Mouse (Mus musculus) heart, adult 18-20 months (tissue): ENCODE measurements around the gene Cchcr1. TPM values are rescaled to one million over a fixed set of nuclear protein-coding genes. Genes with fewer than 3 reads are reported as not detected.
A peak's percentile ranks its signal among the peaks of the same experiment; 100 is the strongest.

Experiments
- DNase-seq, 2 experiments: peaks; one replicate each; pipeline ENCODE4 v3.0.0; 2021 to 2022; ENCODE audit warnings: mixed read lengths in 1 of 2
- total RNA-seq, 2 experiments: library from RNA; stranded (reverse); gene quantifications; 2 replicates each; pipeline ENCODE4 v1.2.3; 2021

Cchcr1 gene
- total RNA-seq, 2 experiments from 2014 or later, result 1.9 to 4.0 TPM

- DNase-seq, result no peak
Measured at GRCm38 (mm10) chr17:35514756-35515155, 2.1 kb upstream of the Cchcr1 start.

GRCm38 (mm10) chr17:35515911-35516640, 824 bp upstream of the Cchcr1 start:
- no peak for DNase-seq

GRCm38 (mm10) chr17:35517526-35517925, 626 bp downstream of the Cchcr1 start:
- DNase-seq, result peak; percentile 29 to 31

- DNase-seq, result no peak
Measured at GRCm38 (mm10) chr17:35524354-35524753, 7.5 kb downstream of the Cchcr1 start.

DNA sequence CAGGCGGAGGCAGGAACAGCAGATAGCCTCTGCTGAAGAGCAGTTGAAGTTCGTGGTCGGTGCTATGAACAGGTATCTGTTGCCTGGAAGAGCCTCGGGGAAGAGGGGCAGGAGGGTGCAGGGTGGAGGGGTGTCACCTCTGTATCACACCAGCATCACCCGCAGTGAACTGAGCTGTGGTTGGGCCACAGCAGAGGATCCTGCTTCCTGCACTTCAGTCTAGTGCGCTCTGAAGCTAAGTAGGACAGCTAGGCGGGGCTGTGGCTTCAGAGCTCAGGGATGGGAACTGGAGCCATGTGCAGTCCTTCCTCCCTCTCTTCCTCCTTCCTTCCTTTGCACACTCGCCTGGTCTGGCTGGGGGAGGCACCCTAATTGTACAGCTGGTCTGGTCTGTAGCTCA, 9.7 kb downstream of the Cchcr1 start:
- DNase-seq, result no peak

- no peak for DNase-seq
Measured at GRCm38 (mm10) chr17:35532360-35532759, 15.5 kb downstream of the Cchcr1 start.

GRCm38 (mm10) chr17:35532901-35533300, 16.0 kb downstream of the Cchcr1 start, which contains the start of gene Psors1c2:
Psors1c2 (plus strand) TSS chr17:35533201.
- DNase-seq, result no peak

DNA sequence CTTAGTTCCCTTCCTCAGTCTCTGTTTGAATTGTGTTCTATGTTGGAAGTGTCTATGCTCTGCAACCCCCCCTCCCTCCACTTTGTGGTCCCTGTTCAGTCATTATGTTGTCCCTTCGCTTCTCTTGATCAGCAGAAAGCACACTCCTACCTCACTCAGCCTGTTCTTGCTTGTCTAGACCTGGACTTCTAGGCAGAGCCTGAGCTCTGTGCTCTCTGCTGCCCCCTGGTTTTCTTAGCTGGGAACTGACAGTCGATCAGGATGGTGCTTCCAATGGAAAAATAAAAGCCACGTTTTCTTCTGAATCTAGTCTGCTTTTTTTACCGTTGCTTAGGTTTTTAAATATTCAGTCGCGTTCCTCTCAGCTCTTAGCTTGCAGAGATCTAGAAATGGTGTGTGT, 17.4 kb downstream of the Cchcr1 start:
- peak; percentile 66 to 87 for DNase-seq

- no peak for DNase-seq
Measured at GRCm38 (mm10) chr17:35537421-35537820, 20.5 kb downstream of the Cchcr1 start.

DNA sequence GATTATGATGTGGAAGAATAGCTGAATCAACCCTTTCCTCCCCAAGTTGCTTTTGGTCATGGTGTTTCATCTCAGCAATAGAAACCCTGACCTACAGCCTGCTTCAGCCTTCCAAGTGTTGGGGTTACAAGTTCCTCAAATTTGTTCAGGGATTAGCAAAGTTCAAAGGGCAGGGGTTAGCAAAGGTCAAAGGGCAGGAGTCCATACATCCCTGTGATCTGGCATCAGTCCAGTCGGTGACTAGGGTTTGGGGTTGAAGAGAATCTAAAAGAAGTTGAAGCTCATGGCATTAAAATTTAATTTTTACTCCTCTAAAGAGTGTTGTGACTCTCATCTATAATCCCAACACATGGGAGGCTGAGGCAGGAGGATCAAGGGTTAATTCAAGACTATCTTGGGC, 21.6 kb downstream of the Cchcr1 start:
- DNase-seq, result no peak

DNA sequence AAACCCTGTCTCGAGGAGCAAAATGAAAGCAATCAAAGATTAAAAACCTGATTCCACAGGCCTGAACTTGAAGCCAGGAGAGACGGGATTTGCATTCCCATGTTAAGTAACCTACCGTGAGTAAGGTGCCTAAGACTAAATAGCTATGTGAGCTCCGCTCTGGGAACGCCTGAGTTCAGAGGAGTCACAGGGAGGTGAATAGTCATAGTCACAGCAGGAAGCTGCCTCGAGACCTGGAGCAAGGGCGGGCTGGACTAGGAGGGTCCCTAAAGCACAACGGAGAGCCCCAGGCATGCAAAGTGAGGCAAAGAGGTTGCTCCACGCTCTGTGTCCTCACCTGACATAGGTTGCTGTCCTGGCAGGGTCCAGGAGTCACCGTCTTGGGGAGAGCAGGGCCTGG, 22.6 kb downstream of the Cchcr1 start:
- DNase-seq, result no peak

- no peak for DNase-seq
Measured at GRCm38 (mm10) chr17:35542761-35543411, 26.0 kb downstream of the Cchcr1 start.

- peak in 1 of 2 experiments; percentile 23 for DNase-seq
Measured at GRCm38 (mm10) chr17:35543412-35543861, 26.5 kb downstream of the Cchcr1 start.

DNA sequence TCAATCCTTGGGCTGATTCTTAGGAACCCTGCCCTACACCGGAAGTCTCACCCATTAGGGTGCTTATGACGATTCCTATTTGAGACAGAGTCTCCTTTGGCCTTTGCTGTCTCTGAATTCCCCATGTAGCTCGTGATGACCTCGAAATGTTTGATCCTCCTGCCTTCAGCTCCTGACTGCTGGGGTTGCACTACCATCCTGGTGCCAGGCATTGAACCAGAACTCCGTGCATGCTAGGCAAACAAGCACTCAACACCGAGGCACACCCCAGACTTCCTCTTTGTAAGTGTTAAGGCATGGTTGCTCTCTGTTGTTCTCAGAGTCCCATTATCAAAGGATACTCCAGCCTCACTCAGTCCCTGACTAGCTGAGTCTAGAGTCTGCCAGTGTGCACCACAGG, 27.1 kb downstream of the Cchcr1 start:
- no peak for DNase-seq

DNA sequence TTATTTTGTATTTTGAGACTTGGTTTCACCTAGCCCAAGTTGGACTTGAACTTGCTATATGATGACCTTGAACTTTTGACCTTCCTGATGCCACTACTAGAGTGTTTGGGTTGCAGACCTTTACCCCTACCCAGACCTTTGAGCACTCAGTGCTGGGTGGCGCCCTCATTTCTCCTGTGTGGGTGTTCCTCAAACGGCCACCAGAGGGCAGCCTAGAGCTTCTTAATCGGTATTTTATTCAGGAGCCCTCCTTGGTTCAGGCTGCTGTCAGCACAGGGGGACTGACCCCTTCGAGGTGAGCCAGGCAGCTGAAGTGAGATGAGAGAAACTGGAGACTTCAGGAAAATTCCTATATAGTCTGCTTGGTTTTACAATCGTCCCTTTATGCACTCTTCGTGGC, 27.8 kb downstream of the Cchcr1 start:
- peak; percentile 25 to 80 for DNase-seq

DNA sequence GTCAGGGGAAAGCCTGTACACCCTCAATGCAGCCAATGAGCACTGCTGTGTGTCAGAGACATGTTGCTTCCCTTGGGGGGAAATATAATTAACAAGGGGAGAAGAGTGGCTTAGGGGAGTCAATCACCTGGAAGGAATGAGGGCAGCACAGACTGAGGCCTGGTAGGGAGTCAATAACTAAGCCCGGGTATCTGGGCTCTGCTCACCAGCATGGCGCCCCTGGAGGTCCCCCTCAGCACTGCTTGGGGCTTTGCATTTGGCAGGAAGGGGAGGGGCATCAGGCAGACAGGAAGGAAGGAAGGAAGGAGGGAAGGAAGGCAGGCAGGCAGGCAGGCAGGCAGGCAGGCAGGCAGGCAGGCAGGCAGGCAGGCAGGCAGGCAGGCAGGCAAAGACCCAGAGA, 30.6 kb downstream of the Cchcr1 start:
- no peak for DNase-seq

GRCm38 (mm10) chr17:35548636-35549035, 31.7 kb downstream of the Cchcr1 start:
- DNase-seq, result no peak

DNA sequence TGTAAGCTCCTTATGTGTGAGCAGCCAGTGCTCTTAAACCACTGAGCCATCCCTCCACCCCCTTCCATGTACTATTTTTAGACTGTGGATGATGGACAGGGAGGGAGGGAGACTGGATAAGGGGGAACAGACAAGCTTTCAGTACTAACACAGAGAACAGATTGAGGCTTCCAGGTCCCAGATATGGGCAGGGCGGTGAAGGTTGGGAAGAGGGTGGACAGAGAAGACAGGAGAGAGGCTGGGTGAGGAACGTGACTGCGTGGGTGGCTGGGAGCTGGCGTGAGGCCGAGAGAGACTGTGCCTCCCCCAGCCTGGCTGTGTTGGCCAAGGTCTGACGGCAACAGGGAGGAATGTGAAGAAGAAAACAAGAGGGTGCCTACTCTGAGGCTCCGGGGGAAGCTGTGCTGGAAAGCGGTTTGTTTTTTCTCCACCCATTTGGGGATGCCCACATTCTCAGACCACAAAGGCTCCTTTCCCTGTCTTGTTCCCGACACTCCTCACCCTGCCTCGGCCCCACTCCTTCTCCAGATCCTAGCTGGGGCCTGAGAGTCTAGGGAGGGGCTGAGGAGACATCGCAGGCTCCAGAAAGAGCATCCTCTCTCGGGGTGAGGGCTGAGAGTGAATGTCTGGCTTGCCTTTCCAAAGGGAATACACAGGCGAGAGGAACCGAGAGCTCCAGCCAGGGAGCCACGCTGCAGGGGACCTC, 32.7 kb downstream of the Cchcr1 start:
- DNase-seq, result peak; percentile 88 to 90

DNA sequence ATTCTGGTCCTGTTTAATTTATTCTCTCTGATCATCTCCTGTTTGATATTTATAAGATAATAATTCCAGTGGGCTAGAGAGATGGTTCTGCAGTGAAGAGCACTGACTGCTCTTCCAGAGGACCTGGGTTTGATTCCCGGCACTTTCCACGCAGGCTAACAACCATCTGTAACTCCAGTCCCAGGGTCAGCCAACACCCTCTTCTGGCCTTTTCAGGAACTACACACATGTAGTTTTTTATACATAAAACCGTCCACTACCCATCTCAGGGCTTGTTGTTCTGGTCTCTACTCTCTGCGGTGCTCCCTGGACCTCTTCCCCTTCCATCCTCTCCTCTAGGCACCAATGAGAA, 33.2 kb downstream of the Cchcr1 start:
- DNase-seq, result no peak

GRCm38 (mm10) chr17:35550871-35551270, 34.0 kb downstream of the Cchcr1 start:
- DNase-seq, result no peak

DNA sequence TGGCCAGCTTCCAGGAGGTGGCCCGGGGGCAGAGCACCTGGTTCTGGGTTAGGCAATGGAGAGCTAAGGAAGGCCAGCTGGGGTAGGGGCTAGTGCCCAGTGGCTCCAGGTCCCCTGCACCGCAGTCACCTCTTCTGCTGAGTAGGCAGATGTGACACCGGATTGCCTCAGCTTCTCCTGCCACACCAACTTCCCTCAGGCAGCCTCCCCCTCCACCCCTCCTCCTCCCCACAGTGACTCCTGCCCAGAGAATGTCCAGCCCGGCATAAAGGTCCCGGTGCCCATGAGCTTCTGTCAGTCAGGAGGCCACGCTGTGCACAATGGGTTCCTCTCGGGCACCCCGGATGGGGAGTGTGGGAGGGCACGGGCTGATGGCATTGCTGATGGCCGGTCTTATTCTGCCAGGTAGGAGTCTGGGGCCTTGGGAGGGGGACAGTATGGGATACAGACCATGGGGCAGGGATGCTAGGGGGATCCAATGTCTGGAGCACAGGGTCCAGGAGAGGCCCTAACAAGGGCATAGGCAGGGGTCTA, 35.0 kb downstream of the Cchcr1 start, which contains the start of gene Cdsn:
Gene Cdsn, plus strand, starts transcription at position 248 of the 534 bp plus-strand sequence.
- no peak for DNase-seq

DNA sequence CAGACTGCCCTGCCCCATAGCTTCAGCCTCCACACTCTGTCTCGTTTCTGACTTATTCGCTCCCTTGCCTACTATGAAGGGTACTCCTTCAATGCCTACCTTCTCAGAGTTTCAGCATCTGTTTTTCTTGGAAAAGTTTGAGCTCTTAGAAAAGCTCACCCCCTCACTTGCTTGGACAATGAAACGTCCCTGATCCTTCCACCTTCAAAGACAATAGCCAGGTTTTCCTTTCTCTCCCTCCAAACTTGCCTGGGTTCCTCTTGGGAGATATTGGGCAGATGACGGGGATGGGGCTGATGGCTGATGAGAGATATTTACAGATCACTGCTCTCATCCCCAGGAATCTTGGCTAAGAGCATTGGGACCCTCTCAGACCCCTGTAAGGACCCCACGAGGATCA, 37.4 kb downstream of the Cchcr1 start:
- no peak for DNase-seq
